In the genomic region with DNA sequence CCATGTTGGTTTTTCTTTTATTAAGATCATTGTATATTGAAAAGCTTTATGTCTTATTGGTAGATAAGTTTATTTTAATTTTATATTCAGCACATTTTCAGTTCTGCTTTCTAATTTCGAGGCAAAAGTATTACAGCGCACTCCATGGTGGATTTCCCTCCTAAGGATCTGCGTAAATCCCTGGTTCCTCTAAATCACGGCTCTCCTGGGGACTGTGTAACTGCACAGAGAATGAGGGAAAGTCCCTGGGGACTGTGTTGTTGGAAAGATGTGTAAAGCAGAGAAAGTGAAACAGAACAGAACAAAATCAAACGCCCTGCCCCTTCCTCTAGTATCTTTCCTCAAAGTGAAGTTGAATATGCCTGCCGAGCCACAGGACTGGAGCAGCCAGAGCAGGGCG, we compare ENCODE assay signal across 16 mouse cellular contexts. TPM values are rescaled to one million over a fixed set of nuclear protein-coding genes. Genes with fewer than 3 reads are reported as not detected.
DNase-seq lines count a peak whose midpoint lies in the region; ATAC-seq lines count a peak whose summit lies in the region.
"Had no signal": no experiment of that assay in that cellular context is flagged by ENCODE, and none has a peak within 500 bp of the region (broad histone marks: within the 10 kb centered on the region; RNA-seq: fewer than 3 reads in every experiment).

No protein-coding gene starts in this region.

- no peak for ATAC-seq in hindbrain, embryonic 15.5 days (ENCODE audit: low FRiP score, low read depth)
- ATAC-seq in hindbrain, embryonic 11.5 days (ENCODE audit: low FRiP score), result no peak
- ATAC-seq in granulocyte monocyte progenitor cell, adult 5-6 weeks (replicated peaks; ENCODE audit: poor library complexity, severe bottlenecking), result peak; percentile 79

- no peaks in the 10 kb centered on the region for H3K27me3 ChIP-seq in hindbrain, embryonic 15.5 days
- H3K27me3 ChIP-seq in hindbrain, embryonic 11.5 days (ENCODE audit: control insufficient read depth, insufficient read depth, low read length), result no peaks in the 10 kb centered on the region
- H3K27me3 ChIP-seq: forebrain, embryonic 12.5 days; limb, embryonic 13.5 days had no signal

- no peaks in the 10 kb centered on the region for H3K36me3 ChIP-seq in hindbrain, embryonic 15.5 days
- no peaks in the 10 kb centered on the region for H3K36me3 ChIP-seq in hindbrain, embryonic 11.5 days (ENCODE audit: control insufficient read depth, insufficient read depth, low read length)

- H3K9me3 ChIP-seq in hindbrain, embryonic 15.5 days, result no peaks in the 10 kb centered on the region
- no peaks in the 10 kb centered on the region for H3K9me3 ChIP-seq in hindbrain, embryonic 11.5 days (ENCODE audit: control insufficient read depth, low read length)
- H3K9me3 ChIP-seq: forebrain, embryonic 12.5 days; limb, embryonic 13.5 days had no signal

- H3K4me1 ChIP-seq in hindbrain, embryonic 15.5 days (replicated peaks), result peaks cover 15% of the 10 kb centered on the region; the same call in 1 of the 2 replicates
- no peaks in the 10 kb centered on the region for H3K4me1 ChIP-seq in hindbrain, embryonic 11.5 days (replicated peaks; ENCODE audit: control insufficient read depth, insufficient read depth, low read length)

- peak overlapping the region; percentile 11; the same call in 1 of the 2 replicates for H3K4me2 ChIP-seq in hindbrain, embryonic 15.5 days
- no peak overlapping the region for H3K4me2 ChIP-seq in hindbrain, embryonic 11.5 days (replicated peaks; ENCODE audit: low read depth, low read length)
- H3K4me2 ChIP-seq: forebrain, embryonic 12.5 days; limb, embryonic 13.5 days; lung, embryonic 14.5 days had no signal

- no peak overlapping the region for H3K4me3 ChIP-seq in hindbrain, embryonic 15.5 days
- H3K4me3 ChIP-seq in hindbrain, embryonic 11.5 days (ENCODE audit: low read depth, low read length), result no peak overlapping the region
- H3K4me3 ChIP-seq: forebrain, embryonic 12.5 days; limb, embryonic 13.5 days had no signal

- 78% methylated on average over 7 of the region's 7 CpGs for whole genome bisulfite sequencing in hindbrain, embryonic 15.5 days
- 87% methylated on average over 7 of the region's 7 CpGs for WGBS in hindbrain, embryonic 11.5 days

- no peak overlapping the region; the same call in 1 of the 2 replicates for H3K27ac ChIP-seq in hindbrain, embryonic 15.5 days (replicated peaks)
- no peak overlapping the region for H3K27ac ChIP-seq in hindbrain, embryonic 11.5 days (ENCODE audit: low read depth, low read length)
- H3K27ac ChIP-seq: forebrain, embryonic 12.5 days; limb, embryonic 13.5 days had no signal

- no peak overlapping the region for H3K9ac ChIP-seq in hindbrain, embryonic 15.5 days
- no peak overlapping the region for H3K9ac ChIP-seq in hindbrain, embryonic 11.5 days (ENCODE audit: low read depth, low read length)
- H3K9ac ChIP-seq: forebrain, embryonic 12.5 days; limb, embryonic 13.5 days; lung, embryonic 14.5 days had no signal

- no peak for DNase-seq in hindbrain, embryonic 11.5 days (ENCODE audit: low spot score)
- peak; percentile 54 for DNase-seq in A20 (ENCODE audit: low read depth, low spot score)
- DNase-seq in CD4-positive helper T cell, adult 2 months (ENCODE audit: low read depth, low spot score), result peak; percentile 32
- DNase-seq in ovary, postnatal 10 days (ENCODE audit: low spot score), result no peak
- DNase-seq in kidney, postnatal 4 days, result no peak
- DNase-seq in adrenal gland, adult 18-20 months (ENCODE audit: low spot score in 2 of 2), result no peak
- DNase-seq: cerebellum, postnatal 14 days; kidney, postnatal 14 days; lung, embryonic 14.5 days; spleen, adult 18-20 months; thymus, adult 2 months had no signal

RNA-seq across cellular contexts. Expression of a gene that starts 54.3 kb away (rescaled TPM):
- 14.1 and 18.4 TPM in 2 replicates for polyA plus RNA-seq in hindbrain, embryonic 15.5 days (2015; fragmentation: Nextera tagmentation; extraction: Ambion mirVana)
- 1.4 and 1.6 TPM in 2 replicates for polyA plus RNA-seq in hindbrain, embryonic 11.5 days (2014; fragmentation: Nextera tagmentation; extraction: Ambion mirVana)
- total RNA-seq in granulocyte monocyte progenitor cell, adult 5-6 weeks (2014; fragmentation: Nextera tagmentation), result not detected in 2 replicates
- 2.2 TPM in 1 of 2 replicates, not detected in the other for total RNA-seq in granulocyte monocyte progenitor cell, adult 5-6 weeks (2017)
- not detected for total RNA-seq in adrenal gland, adult 18-20 months (2021)
- total RNA-seq: gastrocnemius, adult 8-10 months had no signal

RNA-seq across cellular contexts. Expression of a gene that starts 54.7 kb away (rescaled TPM):
- 32.7 and 35.2 TPM in 2 replicates for polyA plus RNA-seq in hindbrain, embryonic 15.5 days (2015; fragmentation: Nextera tagmentation; extraction: Ambion mirVana)
- 62.1 and 62.9 TPM in 2 replicates for polyA plus RNA-seq in hindbrain, embryonic 11.5 days (2014; fragmentation: Nextera tagmentation; extraction: Ambion mirVana)
- 86.1 and 94.1 TPM in 2 replicates for total RNA-seq in granulocyte monocyte progenitor cell, adult 5-6 weeks (2014; fragmentation: Nextera tagmentation)
- total RNA-seq in granulocyte monocyte progenitor cell, adult 5-6 weeks (2017), result 58.5 and 60.1 TPM in 2 replicates
- 10 to 100 TPM in 1 of 2 experiments, 1 to 10 TPM in 1; 9.3 to 15.4 TPM for total RNA-seq in adrenal gland, adult 18-20 months (2021)

Comparison
In these comparisons a context has a peak if more than half of its experiments do, and no peak if none do; other contexts are left out.
1. DNase-seq: peak in A20 (single experiment) and CD4-positive helper T cell, adult 2 months (single experiment); none in hindbrain, embryonic 11.5 days (single experiment), ovary, postnatal 10 days (single experiment), kidney, postnatal 4 days (0 of 2) and adrenal gland, adult 18-20 months (0 of 2).